9 mouse cellular contexts compared by ENCODE assay signal in the genomic region with DNA sequence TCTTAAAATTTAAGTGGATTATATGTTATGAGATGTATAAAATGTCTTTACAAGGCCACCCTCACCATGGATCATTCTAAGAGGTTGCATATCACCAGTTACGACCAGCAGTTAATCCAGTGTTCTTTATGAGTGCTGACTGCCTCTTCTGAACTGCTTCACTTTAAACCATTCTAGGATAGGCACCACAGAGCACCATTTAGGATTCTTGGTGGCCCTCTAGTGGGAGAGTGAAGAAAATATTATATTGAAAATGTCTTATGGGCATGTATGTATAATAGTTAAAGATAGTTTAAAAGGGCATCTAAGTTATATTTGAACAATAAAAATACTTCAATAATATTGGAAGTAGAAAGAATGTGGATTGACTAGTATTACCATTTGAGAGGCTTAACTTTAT.
DNase-seq lines count a peak whose midpoint lies in the region; TF ChIP-seq lines count a peak whose summit lies in the region.
"Had no signal": no experiment of that assay in that cellular context is flagged by ENCODE, and none has a peak within 500 bp of the region (broad histone marks: within the 10 kb centered on the region; RNA-seq: fewer than 3 reads in every experiment).

No protein-coding gene starts in this region.

- peak; percentile 87 for TF ChIP-seq CTCF in layer of hippocampus, adult 2 months (conservative IDR thresholded peaks at IDR 0.05)

- H3K4me3 ChIP-seq in layer of hippocampus, adult 2 months, result no peak overlapping the region
- H3K4me3 ChIP-seq: embryonic facial prominence, embryonic 15.5 days had no signal

- DNase-seq in adrenal gland, adult 2 months, result peak; percentile 23
- DNase-seq in adrenal gland, adult 18-20 months (ENCODE audit: low spot score in 2 of 2), result no peak
- DNase-seq in layer of hippocampus, adult 2 months (ENCODE audit: low spot score in 2 of 2), result no peak
- no peak for DNase-seq in layer of hippocampus, postnatal 25 days (ENCODE audit: extremely low spot score in 1 of 2, low spot score in 1 of 2)
- peak; percentile 47 for DNase-seq in ZHBTc4 (ENCODE audit: low read depth, low spot score)
- DNase-seq in lung, postnatal 10 days, result peak; percentile 26
- DNase-seq in frontal cortex, postnatal 25 days (ENCODE audit: low spot score in 2 of 2), result no peak
- no peak for DNase-seq in thymus, postnatal 4 days

- H3K27ac ChIP-seq in layer of hippocampus, adult 2 months, result no peak overlapping the region
- H3K27ac ChIP-seq: embryonic facial prominence, embryonic 15.5 days had no signal

Comparison
In these comparisons a context has a peak if more than half of its experiments do, and no peak if none do; other contexts are left out.
1. DNase-seq: peak in adrenal gland, adult 2 months (single experiment), ZHBTc4 (single experiment) and lung, postnatal 10 days (single experiment); none in adrenal gland, adult 18-20 months (0 of 2), layer of hippocampus, adult 2 months (0 of 2), layer of hippocampus, postnatal 25 days (0 of 2), frontal cortex, postnatal 25 days (0 of 2) and thymus, postnatal 4 days (single experiment).